Mouse (Mus musculus): Measurements from ENCODE around the gene Cmip. TPM values are rescaled to one million over a fixed set of nuclear protein-coding genes. Genes with fewer than 3 reads are reported as not detected.

Cmip gene
- polyA plus RNA-seq, 1 experiment from 2014 or later: 39.9 TPM

DNA sequence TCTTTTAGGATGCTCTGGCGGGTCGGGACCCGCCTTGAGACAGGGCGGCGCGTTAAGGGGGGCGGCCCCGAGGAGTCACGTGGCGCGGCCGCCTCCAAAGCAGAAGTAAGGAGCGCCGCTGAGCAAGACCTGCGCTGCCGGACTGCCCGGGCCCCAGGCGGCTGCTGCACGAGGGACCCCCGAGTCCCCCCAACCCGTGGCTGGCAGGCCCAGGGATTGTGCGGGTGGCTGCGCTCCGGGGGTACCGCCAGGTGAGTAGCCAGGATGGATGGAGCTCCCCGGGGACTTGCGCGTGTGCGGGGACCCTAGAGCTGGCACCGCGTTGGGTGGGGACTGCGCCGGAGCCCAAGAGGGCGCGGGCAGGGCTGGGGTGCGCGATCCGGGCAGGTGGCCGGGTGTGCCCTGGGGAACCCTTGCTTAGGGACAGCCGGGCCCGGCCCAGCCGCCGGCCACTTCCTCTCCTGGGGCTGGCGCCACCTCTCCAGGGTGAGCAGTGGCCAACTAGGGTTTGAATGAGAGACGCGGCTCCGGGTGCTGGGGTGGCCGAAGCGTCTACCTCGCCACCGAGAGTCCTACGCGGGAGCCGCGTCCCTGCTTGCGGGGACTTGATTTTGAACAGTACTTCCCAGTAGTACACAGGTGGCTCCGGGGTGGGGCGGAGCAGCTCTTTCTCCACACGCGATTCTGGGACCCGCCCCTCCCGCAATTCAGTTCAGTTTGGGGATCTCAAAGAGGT, 241.5 kb downstream of the Cmip start, which contains the start of gene Plcg2:
TSS of gene Plcg2 (plus strand) at position 113 of the 736 bp plus-strand sequence.
- peak; percentile 40 for DNase-seq (ENCODE audit: low spot score)

DNA sequence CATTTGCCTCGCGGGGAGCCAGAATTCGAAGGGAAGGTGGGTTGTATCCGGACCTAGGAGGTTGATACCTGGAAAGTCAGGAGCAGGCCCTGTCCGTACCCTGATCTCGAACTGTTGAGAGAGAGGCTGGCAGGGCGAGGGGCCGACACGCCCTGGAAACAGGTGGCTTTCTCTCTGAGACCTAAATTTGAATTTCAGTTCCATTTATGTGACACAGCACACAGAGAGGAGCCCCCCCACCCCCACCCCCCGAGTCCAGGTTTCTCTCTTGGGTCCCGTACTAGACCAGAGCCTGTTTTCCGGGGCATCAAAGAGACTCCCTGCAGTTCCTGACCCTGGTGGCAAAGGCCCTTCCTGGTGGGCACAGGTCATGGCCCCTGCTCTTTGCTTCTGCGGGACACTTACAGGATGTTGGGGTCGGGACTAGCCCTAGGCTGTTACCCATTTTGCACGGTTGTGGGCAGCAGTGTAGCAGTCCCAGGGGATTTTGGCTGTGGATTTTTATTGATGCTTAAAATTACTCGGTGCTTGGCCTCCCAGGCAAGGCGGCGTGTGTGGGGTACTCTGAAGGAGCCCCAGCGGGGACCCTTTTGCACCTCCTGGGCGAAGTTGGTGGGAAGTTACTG, 242.2 kb downstream of the Cmip start:
- DNase-seq (ENCODE audit: low spot score): peak; percentile 43

DNA sequence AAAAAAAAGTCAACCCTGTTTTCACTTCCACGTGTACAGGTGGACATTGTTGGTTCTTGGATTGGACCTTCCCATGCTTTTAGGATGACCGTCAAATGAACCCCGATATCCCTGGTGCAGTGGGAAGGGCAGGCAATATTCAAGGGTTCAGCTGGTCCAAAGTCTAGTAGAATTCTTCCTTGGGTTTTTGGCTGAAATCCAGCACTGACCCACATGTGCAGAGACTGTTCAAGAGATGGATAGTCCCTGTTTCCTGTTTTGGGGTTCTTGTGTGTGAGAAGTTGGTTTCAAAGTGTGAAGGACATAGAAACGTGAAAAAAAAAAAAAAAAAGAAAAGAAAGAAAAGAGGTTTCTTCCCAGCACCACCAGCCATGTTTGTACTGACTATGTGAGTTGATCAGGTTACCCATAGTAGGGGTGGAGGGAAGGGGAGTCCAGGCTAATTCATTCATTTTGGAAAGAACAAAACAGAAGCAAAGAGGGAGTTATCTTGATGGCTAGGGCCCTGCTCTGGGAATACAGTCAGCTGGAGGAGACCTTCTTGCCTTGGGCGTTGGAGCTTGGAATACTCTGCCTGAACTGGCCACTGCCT, 243.5 kb downstream of the Cmip start:
- DNase-seq (ENCODE audit: low spot score): no peak

GRCm38 (mm10) chr8:117501323-117501722, 244.5 kb downstream of the Cmip start:
- DNase-seq (ENCODE audit: low spot score): no peak

DNA sequence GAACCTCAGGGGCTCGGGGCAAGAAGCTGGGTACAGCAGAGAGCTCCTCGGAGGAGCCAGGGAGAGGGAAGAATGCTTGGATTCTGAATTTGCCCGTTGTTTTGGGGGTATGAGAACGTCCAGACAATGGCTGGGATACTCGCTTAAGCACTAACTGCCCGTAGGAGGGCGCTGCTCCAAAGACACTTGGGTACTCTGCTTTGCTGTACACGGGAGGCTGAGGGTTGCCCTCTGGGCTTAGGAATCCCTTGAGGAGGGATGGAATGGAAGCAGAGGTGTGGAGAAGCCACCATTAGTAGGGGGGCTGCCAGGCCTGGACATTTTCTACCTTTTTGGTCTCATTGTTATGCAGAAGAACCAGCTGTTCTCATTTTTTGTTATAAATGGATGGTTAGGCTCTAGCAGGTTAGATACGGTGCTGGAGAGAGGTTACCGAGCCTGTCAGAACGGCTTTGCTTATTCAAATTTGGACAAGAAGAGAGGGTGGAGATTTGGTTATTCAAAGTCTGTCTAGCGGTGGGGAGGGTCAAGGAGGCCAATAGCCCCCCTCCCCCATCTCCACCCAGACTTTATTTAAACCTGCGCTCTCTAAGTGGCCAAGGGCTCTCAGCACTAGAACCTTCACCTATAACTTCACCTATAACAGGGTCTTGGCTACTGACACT, 246.7 kb downstream of the Cmip start:
- no peak for DNase-seq (ENCODE audit: low spot score)

DNA sequence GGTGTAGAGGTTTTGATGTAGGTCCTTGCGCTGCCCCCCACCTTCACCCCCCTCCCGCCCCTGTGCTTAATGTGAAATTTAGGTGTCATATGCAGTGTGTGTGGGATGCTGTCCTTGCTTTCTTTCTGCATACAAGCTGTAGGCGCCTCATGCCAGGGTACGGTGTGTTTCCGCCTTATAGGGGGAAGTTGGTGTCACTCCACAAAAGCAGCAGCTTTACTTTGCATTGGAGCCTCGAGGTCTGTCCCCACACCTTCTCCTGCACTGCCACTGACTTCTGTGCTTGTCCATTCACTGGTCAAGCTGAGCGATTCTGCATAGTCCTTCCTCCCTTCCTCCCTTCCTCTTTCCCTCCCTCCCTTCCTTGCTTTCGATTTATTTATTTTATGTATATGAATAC, 250.8 kb downstream of the Cmip start:
- DNase-seq (ENCODE audit: low spot score): no peak

Small RNAs within 50 kb of the gene (microRNA-seq; reads per million reads assigned to microRNA genes)
- gene Mir7077 (ENCODE audit: borderline number of aligned reads) (not detected), gene Mir7078 (ENCODE audit: borderline number of aligned reads) (not detected)

Other genes with a start within 250 kb of the Cmip start
- gene Pkd1l2, start 174.6 kb upstream of the Cmip start, polyA plus RNA-seq (2015; fragmentation: Nextera tagmentation; extraction: Ambion mirVana): 0.12 and 0.13 TPM in 2 replicates
- gene Bco1, start 161.2 kb upstream of the Cmip start, polyA plus RNA-seq (2015; fragmentation: Nextera tagmentation; extraction: Ambion mirVana): 0.09 TPM in 1 of 2 replicates, not detected in the other
- gene Gan, start 98.9 kb upstream of the Cmip start, polyA plus RNA-seq (2015; fragmentation: Nextera tagmentation; extraction: Ambion mirVana): 1.5 and 2.3 TPM in 2 replicates
- 7.8 and 8.4 TPM in 2 replicates for gene Plcg2, start 241.2 kb downstream of the Cmip start, polyA plus RNA-seq (2015; fragmentation: Nextera tagmentation; extraction: Ambion mirVana)